In genomic region chr7:29052821-29053220, GRCm38 (mm10) we compare ENCODE assay signal across 12 mouse cellular contexts.
DNase-seq lines count a peak whose midpoint lies in the region; ATAC-seq and TF ChIP-seq lines count a peak whose summit lies in the region.
"Had no signal": no experiment of that assay in that cellular context is flagged by ENCODE, and none has a peak within 500 bp of the region (broad histone marks: within the 10 kb centered on the region; RNA-seq: fewer than 3 reads in every experiment).

No protein-coding gene starts in this region.

- 5% methylated on average over 19 of the region's 19 CpGs for WGBS in forebrain, embryonic 10.5 days
- 8% methylated on average over 19 of the region's 19 CpGs for WGBS in forebrain, postnatal 0 days
- 4% methylated on average over 19 of the region's 19 CpGs for WGBS in lung, embryonic 14.5 days
- 7% methylated on average over 19 of the region's 19 CpGs for WGBS in lung, adult 2 months
- 5% methylated on average over 19 of the region's 19 CpGs for WGBS in intestine, postnatal 0 days

- peaks cover 6% of the 10 kb centered on the region for H3K4me1 ChIP-seq in forebrain, embryonic 10.5 days
- H3K4me1 ChIP-seq in forebrain, postnatal 0 days (ENCODE audit: insufficient read depth), result no peaks in the 10 kb centered on the region
- no peaks in the 10 kb centered on the region for H3K4me1 ChIP-seq in lung, embryonic 14.5 days (ENCODE audit: insufficient read depth)
- H3K4me1 ChIP-seq in lung, adult 2 months (ENCODE audit: control insufficient read depth, insufficient read depth, low read length), result no peaks in the 10 kb centered on the region
- H3K4me1 ChIP-seq in intestine, postnatal 0 days (replicated peaks; ENCODE audit: control insufficient read depth, insufficient read depth, low read length), result no peaks in the 10 kb centered on the region
- H3K4me1 ChIP-seq in testis, adult 2 months (ENCODE audit: control insufficient read depth, insufficient read depth, low read length), result peaks cover 7% of the 10 kb centered on the region; the same call in 1 of the 2 replicates
- H3K4me1 ChIP-seq: heart, embryonic 15.5 days; liver, embryonic 15.5 days had no signal

- H3K4me3 ChIP-seq in forebrain, embryonic 10.5 days, result peak overlapping the region; percentile 26
- no peak overlapping the region for H3K4me3 ChIP-seq in forebrain, postnatal 0 days (ENCODE audit: low read depth, low read length)
- peak overlapping the region; percentile 14; the same call in 1 of the 2 replicates for H3K4me3 ChIP-seq in lung, embryonic 14.5 days (ENCODE audit: low read depth, low read length)
- no peak overlapping the region for H3K4me3 ChIP-seq in lung, adult 2 months (replicated peaks; ENCODE audit: extremely low read depth, low read depth, low read length)
- no peak overlapping the region for H3K4me3 ChIP-seq in intestine, postnatal 0 days (ENCODE audit: low read depth, low read length)
- H3K4me3 ChIP-seq in testis, adult 2 months (ENCODE audit: control insufficient read depth, low read depth, low read length), result peak overlapping the region; percentile 21; the same call in 1 of the 2 replicates
- H3K4me3 ChIP-seq: heart, embryonic 15.5 days; liver, embryonic 15.5 days had no signal

- no peak for DNase-seq in forebrain, embryonic 10.5 days (ENCODE audit: extremely low spot score, low spot score)
- DNase-seq in forebrain, postnatal 0 days, result no peak
- peak; percentile 43 for DNase-seq in lung, embryonic 14.5 days
- no peak for DNase-seq in lung, adult 2 months
- no peak for DNase-seq in left cerebral cortex, adult 18-20 months (ENCODE audit: low spot score in 2 of 2)
- DNase-seq in ovary, postnatal 10 days (ENCODE audit: low spot score), result no peak
- DNase-seq: right cerebral cortex, postnatal 25 days had no signal

- H3K36me3 ChIP-seq in forebrain, embryonic 10.5 days (replicated peaks), result no peaks in the 10 kb centered on the region
- no peaks in the 10 kb centered on the region for H3K36me3 ChIP-seq in forebrain, postnatal 0 days (ENCODE audit: insufficient read depth)
- H3K36me3 ChIP-seq in lung, embryonic 14.5 days (ENCODE audit: insufficient read depth), result no peaks in the 10 kb centered on the region
- no peaks in the 10 kb centered on the region for H3K36me3 ChIP-seq in intestine, postnatal 0 days (ENCODE audit: control insufficient read depth, insufficient read depth)
- H3K36me3 ChIP-seq in testis, adult 2 months (ENCODE audit: control insufficient read depth, insufficient read depth, low read length), result no peaks in the 10 kb centered on the region
- H3K36me3 ChIP-seq: heart, embryonic 15.5 days; liver, embryonic 15.5 days had no signal

- H3K27me3 ChIP-seq in forebrain, embryonic 10.5 days (ENCODE audit: poor library complexity, severe bottlenecking), result peaks cover 65% of the 10 kb centered on the region
- H3K27me3 ChIP-seq in forebrain, postnatal 0 days (ENCODE audit: insufficient read depth, low read length), result peaks cover 22% of the 10 kb centered on the region
- H3K27me3 ChIP-seq in lung, embryonic 14.5 days (ENCODE audit: insufficient read depth, low read length), result peaks cover 39% of the 10 kb centered on the region
- peaks cover 23% of the 10 kb centered on the region for H3K27me3 ChIP-seq in intestine, postnatal 0 days (replicated peaks; ENCODE audit: control insufficient read depth, insufficient read depth, low read length)
- peaks cover 2% of the 10 kb centered on the region; the same call in 1 of the 2 replicates for H3K27me3 ChIP-seq in testis, adult 2 months (ENCODE audit: control insufficient read depth, insufficient read depth, low read length)

- H3K27ac ChIP-seq in forebrain, embryonic 10.5 days, result no peak overlapping the region
- no peak overlapping the region for H3K27ac ChIP-seq in forebrain, postnatal 0 days (ENCODE audit: low read depth, low read length)
- no peak overlapping the region for H3K27ac ChIP-seq in lung, embryonic 14.5 days (ENCODE audit: low read depth)
- no peak overlapping the region for H3K27ac ChIP-seq in intestine, postnatal 0 days (ENCODE audit: low read depth, low read length)
- H3K27ac ChIP-seq in testis, adult 2 months (ENCODE audit: control insufficient read depth, insufficient read depth, low read depth, low read length), result no peak overlapping the region
- H3K27ac ChIP-seq: heart, embryonic 15.5 days; liver, embryonic 15.5 days had no signal

- H3K9ac ChIP-seq in forebrain, postnatal 0 days, result no peak overlapping the region
- H3K9ac ChIP-seq in lung, embryonic 14.5 days, result no peak overlapping the region
- no peak overlapping the region for H3K9ac ChIP-seq in intestine, postnatal 0 days (ENCODE audit: low read depth, low read length)
- H3K9ac ChIP-seq: heart, embryonic 15.5 days; liver, embryonic 15.5 days had no signal

- H3K4me2 ChIP-seq in forebrain, postnatal 0 days (ENCODE audit: low read depth), result no peak overlapping the region
- H3K4me2 ChIP-seq in lung, embryonic 14.5 days, result peak overlapping the region; percentile 35; the same call in 1 of the 2 replicates
- H3K4me2 ChIP-seq in intestine, postnatal 0 days (replicated peaks; ENCODE audit: low read depth), result peak overlapping the region; percentile 24; the same call in 1 of the 2 replicates
- H3K4me2 ChIP-seq: heart, embryonic 15.5 days; liver, embryonic 15.5 days had no signal

- ATAC-seq in forebrain, postnatal 0 days, result no peak
- ATAC-seq in lung, embryonic 14.5 days (ENCODE audit: insufficient read depth), result no peak; the same call in 1 of the 2 replicates
- ATAC-seq in intestine, postnatal 0 days, result no peak; the same call in 1 of the 2 replicates
- ATAC-seq: Patski had no signal

- TF ChIP-seq CTCF in forebrain, postnatal 0 days (IDR thresholded peaks at IDR 0.05; ENCODE audit: low read depth), result no peak
- TF ChIP-seq CTCF in lung, embryonic 14.5 days (IDR thresholded peaks at IDR 0.05; ENCODE audit: low read depth), result no peak
- TF ChIP-seq CTCF in lung, adult 2 months (IDR thresholded peaks at IDR 0.05; ENCODE audit: insufficient read depth, low read length), result no peak
- TF ChIP-seq CTCF in intestine, postnatal 0 days (IDR thresholded peaks at IDR 0.05; ENCODE audit: low read depth), result no peak
- TF ChIP-seq CTCF in testis, adult 2 months (IDR thresholded peaks at IDR 0.05; ENCODE audit: control insufficient read depth, insufficient read depth, insufficient replicate concordance, low read depth, low read length), result no peak

- no peak for TF ChIP-seq POLR2A in lung, adult 2 months (IDR thresholded peaks at IDR 0.05; ENCODE audit: borderline replicate concordance, extremely low read depth, low read depth, low read length)
- TF ChIP-seq POLR2A in testis, adult 2 months (IDR thresholded peaks at IDR 0.05; ENCODE audit: control insufficient read depth, low read depth, low read length), result no peak

- H3K9me3 ChIP-seq in forebrain, embryonic 10.5 days, result peaks cover 3% of the 10 kb centered on the region; the same call in 1 of the 2 replicates
- H3K9me3 ChIP-seq in forebrain, postnatal 0 days (ENCODE audit: low read length), result no peaks in the 10 kb centered on the region
- no peaks in the 10 kb centered on the region for H3K9me3 ChIP-seq in lung, embryonic 14.5 days (ENCODE audit: low read depth, low read length)
- no peaks in the 10 kb centered on the region for H3K9me3 ChIP-seq in intestine, postnatal 0 days (ENCODE audit: control insufficient read depth)
- H3K9me3 ChIP-seq: heart, embryonic 15.5 days; liver, embryonic 15.5 days had no signal

Comparison
In these comparisons a context has a peak if more than half of its experiments do, and no peak if none do; other contexts are left out.
1. H3K4me3 ChIP-seq: peak in forebrain, embryonic 10.5 days (single experiment), lung, embryonic 14.5 days (single experiment) and testis, adult 2 months (single experiment); none in forebrain, postnatal 0 days (single experiment), lung, adult 2 months (single experiment) and intestine, postnatal 0 days (single experiment).